Mouse (Mus musculus) macrophage (primary cell): ENCODE measurements around the gene Pou2f1. TPM values are rescaled to one million over a fixed set of nuclear protein-coding genes. Genes with fewer than 3 reads are reported as not detected.
"Not testable (repeated sequence)": the region's sequence is repeated elsewhere in the genome, so short reads cannot be mapped to it uniquely, and the experiment has no call there.

ENCODE experiments used
- H3K27ac ChIP-seq: fragments of 350-480 bp; formaldehyde crosslinking; 2 replicates; pipeline ENCODE4 v1.9.0; 2021
- H3K36me3 ChIP-seq: fragments of 350-480 bp; formaldehyde crosslinking; 2 replicates; pipeline ENCODE4 v1.9.0; 2021; ENCODE audit errors: inconsistent target
- H3K4me3 ChIP-seq: fragments of 350-480 bp; formaldehyde crosslinking; 2 replicates; pipeline ENCODE4 v1.9.0; 2021; ENCODE audit errors: inconsistent target
- H3K79me2 ChIP-seq: fragments of 350-480 bp; formaldehyde crosslinking; 2 replicates; pipeline ENCODE4 v1.9.0; 2021; ENCODE audit errors: inconsistent target
- WGBS: methylation state at CpG from one replicate; pipeline ENCODE4 v1.1.7; 2026; ENCODE audit warnings: inconsistent platforms; ENCODE audit not compliant: missing documents; 5-methylcytosine and 5-hydroxymethylcytosine counted together
- polyA plus RNA-seq: library from polyadenylated mRNA; stranded (reverse); fragments of 250-400 nt; gene quantifications from 3 replicates; pipeline ENCODE4 v1.2.4, GENCODE M21; 2018; ENCODE audit warnings: inconsistent platforms

The Pou2f1 gene
- polyA plus RNA-seq, 1 experiment from 2014 or later: 6.4 TPM

GRCm38 (mm10) chr1:166017203-166017602 lies 14.7 kb upstream of the Pou2f1 start:
- Histone ChIP-seq H3K79me2 (no peaks in the 10 kb centered on the region), H3K36me3 (no peaks in the 10 kb centered on the region), H3K27ac (no peak overlapping the region), H3K4me3 (no peak overlapping the region)
- 83% methylated on average over 4 of the region's 4 CpGs for WGBS

- Histone ChIP-seq H3K79me2 (no peaks in the 10 kb centered on the region), H3K36me3 (no peaks in the 10 kb centered on the region), H3K27ac (no peak overlapping the region), H3K4me3 (no peak overlapping the region)
- 25% methylated on average over 4 of the region's 4 CpGs for WGBS
Observed at GRCm38 (mm10) chr1:166016306-166016705, 13.8 kb upstream of the Pou2f1 start.

- whole genome bisulfite sequencing: 53% methylated on average over 5 of the region's 5 CpGs
- Histone ChIP-seq H3K4me3 (no peak overlapping the region), H3K27ac (no peak overlapping the region), H3K36me3 (no peaks in the 10 kb centered on the region), H3K79me2 (no peaks in the 10 kb centered on the region)
Observed at GRCm38 (mm10) chr1:166014530-166014929, 12.1 kb upstream of the Pou2f1 start.

GRCm38 (mm10) chr1:166010106-166010505 lies 7.6 kb upstream of the Pou2f1 start:
- Histone ChIP-seq H3K4me3 (no peak overlapping the region), H3K27ac (no peak overlapping the region), H3K79me2 (no peaks in the 10 kb centered on the region), H3K36me3 (no peaks in the 10 kb centered on the region)
- 100% methylated on average over 1 of the region's 1 CpGs for WGBS

- Histone ChIP-seq H3K36me3 (no peaks in the 10 kb centered on the region), H3K4me3 (no peak overlapping the region), H3K27ac (no peak overlapping the region), H3K79me2 (no peaks in the 10 kb centered on the region)
- 86% methylated on average over 3 of the region's 5 CpGs for WGBS
Observed at GRCm38 (mm10) chr1:166008634-166009350, 6.3 kb upstream of the Pou2f1 start.

- Histone ChIP-seq H3K27ac (no peak overlapping the region), H3K79me2 (no peaks in the 10 kb centered on the region), H3K4me3 (no peak overlapping the region), H3K36me3 (no peaks in the 10 kb centered on the region)
- WGBS: 18% methylated on average over 3 of the region's 3 CpGs
Observed at GRCm38 (mm10) chr1:166007026-166007425, 4.5 kb upstream of the Pou2f1 start.

- Histone ChIP-seq H3K4me3 (peak overlapping the region; percentile 49), H3K36me3 (no peaks in the 10 kb centered on the region), H3K79me2 (peaks cover 31% of the 10 kb centered on the region), H3K27ac (peak overlapping the region; percentile 61)
- WGBS: 0% methylated on average over 47 of the region's 61 CpGs
Observed at GRCm38 (mm10) chr1:166003181-166004022, 924 bp upstream of the Pou2f1 start.

- WGBS: under 1% methylated on average over 39 of the region's 70 CpGs
- Histone ChIP-seq H3K79me2 (peaks cover 45% of the 10 kb centered on the region), H3K4me3 (peak overlapping the region; percentile 59), H3K27ac (peak overlapping the region; percentile 48), H3K36me3 (no peaks in the 10 kb centered on the region)
Observed at GRCm38 (mm10) chr1:166001904-166002489, 481 bp downstream of the Pou2f1 start.

- no peaks in the 10 kb centered on the region for H3K36me3 ChIP-seq
- 2% methylated on average over 42 of the region's 48 CpGs for WGBS
Observed at GRCm38 (mm10) chr1:166001121-166001903, 1.2 kb downstream of the Pou2f1 start.

GRCm38 (mm10) chr1:166000601-166001120 lies 1.8 kb downstream of the Pou2f1 start:
- H3K79me2 ChIP-seq: peaks cover 58% of the 10 kb centered on the region
- 26% methylated on average over 7 of the region's 7 CpGs for WGBS
- no peaks in the 10 kb centered on the region for H3K36me3 ChIP-seq
- H3K4me3 ChIP-seq: peak overlapping the region; percentile 33
- H3K27ac ChIP-seq: no peak overlapping the region

More at GRCm38 (mm10) chr1:166001121-166001903, 1.2 kb downstream of the Pou2f1 start:
- H3K4me3 ChIP-seq: peak overlapping the region; percentile 33
- H3K27ac ChIP-seq: no peak overlapping the region
- peaks cover 52% of the 10 kb centered on the region for H3K79me2 ChIP-seq

- H3K36me3 ChIP-seq: no peaks in the 10 kb centered on the region
- WGBS: 88% methylated on average over 1 of the region's 1 CpGs
- peaks cover 68% of the 10 kb centered on the region for H3K79me2 ChIP-seq
- no peak overlapping the region for H3K27ac ChIP-seq
- H3K4me3 ChIP-seq: no peak overlapping the region
Observed at GRCm38 (mm10) chr1:165999709-166000108, 2.8 kb downstream of the Pou2f1 start.

- H3K27ac ChIP-seq: no peak overlapping the region
- no peaks in the 10 kb centered on the region for H3K36me3 ChIP-seq
- peaks cover 100% of the 10 kb centered on the region for H3K79me2 ChIP-seq
- no peak overlapping the region for H3K4me3 ChIP-seq
- WGBS: 97% methylated on average over 7 of the region's 7 CpGs
Observed at GRCm38 (mm10) chr1:165995661-165996055, 6.8 kb downstream of the Pou2f1 start.

- not testable (repeated sequence) for H3K36me3 ChIP-seq, H3K4me3 ChIP-seq, H3K27ac ChIP-seq
- WGBS: 100% methylated on average over 3 of the region's 7 CpGs
- H3K79me2 ChIP-seq: peaks cover 100% of the 10 kb centered on the region
Observed at GRCm38 (mm10) chr1:165995011-165995660, 7.3 kb downstream of the Pou2f1 start.

GRCm38 (mm10) chr1:165994279-165994678 lies 8.2 kb downstream of the Pou2f1 start:
- H3K36me3 ChIP-seq: no peaks in the 10 kb centered on the region
- H3K27ac ChIP-seq: no peak overlapping the region
- peaks cover 100% of the 10 kb centered on the region for H3K79me2 ChIP-seq
- no peak overlapping the region for H3K4me3 ChIP-seq
- 83% methylated on average over 1 of the region's 1 CpGs for WGBS
